Mouse (Mus musculus) cortical plate, adult 2 months (tissue): Measurements from ENCODE around the gene Scd4. TPM values are rescaled to one million over a fixed set of nuclear protein-coding genes. Genes with fewer than 3 reads are reported as not detected.
"Not testable (repeated sequence)": the region's sequence is repeated elsewhere in the genome, so short reads cannot be mapped to it uniquely, and the experiment has no call there.

ENCODE experiments used
- H3K27ac ChIP-seq: fragments of 200-500 bp; 2 replicates; pipeline ENCODE4 v1.5.1; 2012; ENCODE audit warnings: low read length, control low read depth, inconsistent platforms; ENCODE audit not compliant: insufficient read depth
- H3K4me1 ChIP-seq: fragments of 200-500 bp; 2 replicates; pipeline ENCODE4 v1.6.1; 2011; ENCODE audit warnings: low read length; ENCODE audit not compliant: control insufficient read depth, insufficient read depth
- H3K4me3 ChIP-seq: fragments of 200-500 bp; 2 replicates; pipeline ENCODE4 v1.5.1; 2011; ENCODE audit warnings: mild to moderate bottlenecking, low read length, control low read depth; ENCODE audit not compliant: insufficient read depth
- CTCF ChIP-seq: fragments of 200-500 bp; IDR thresholded peaks from 2 replicates; pipeline ENCODE4 v1.5.1; 2011; ENCODE audit warnings: mild to moderate bottlenecking, control low read depth, low read length; ENCODE audit not compliant: insufficient read depth; ENCODE audit errors: extremely low read depth
- POLR2A ChIP-seq: fragments of 200-500 bp; IDR thresholded peaks from 2 replicates; pipeline ENCODE4 v1.6.1; 2011; ENCODE audit warnings: mild to moderate bottlenecking, low read length, control low read depth; ENCODE audit not compliant: insufficient read depth; ENCODE audit errors: extremely low read depth
- polyA plus RNA-seq: library from polyadenylated mRNA; depleted of rRNA; stranded (reverse); fragments of >200 nt; gene quantifications from 2 replicates; pipeline ENCODE4 v1.2.3, GENCODE M21; 2012

Scd4 gene
- polyA plus RNA-seq, 1 experiment, result 0.33 TPM

DNA sequence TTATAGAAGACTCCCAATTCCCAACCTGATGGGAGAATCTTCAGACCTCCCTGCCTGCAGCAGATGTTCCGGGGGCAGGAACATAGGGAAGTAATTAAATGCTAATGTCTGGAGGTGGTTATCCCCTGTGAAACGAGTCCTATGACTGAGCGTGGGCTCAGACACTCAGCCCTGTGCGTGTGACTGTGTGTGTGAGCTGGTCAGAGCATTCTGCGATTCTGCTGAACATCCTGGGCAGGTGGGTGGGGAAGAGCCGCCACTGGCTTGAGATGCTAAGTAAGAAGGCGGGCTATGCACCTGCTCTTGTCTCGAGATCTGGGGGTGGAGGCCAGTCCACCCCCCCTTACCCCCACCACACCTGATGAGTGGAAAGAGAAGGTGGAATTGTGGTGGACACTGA lies 566 bp upstream of the Scd4 start:
- Histone ChIP-seq H3K4me1 (peaks cover 12% of the 10 kb centered on the region), H3K27ac (peak overlapping the region; percentile 36; the same call in 1 of the 2 replicates)
- TF ChIP-seq POLR2A (no peak), CTCF (no peak)

DNA sequence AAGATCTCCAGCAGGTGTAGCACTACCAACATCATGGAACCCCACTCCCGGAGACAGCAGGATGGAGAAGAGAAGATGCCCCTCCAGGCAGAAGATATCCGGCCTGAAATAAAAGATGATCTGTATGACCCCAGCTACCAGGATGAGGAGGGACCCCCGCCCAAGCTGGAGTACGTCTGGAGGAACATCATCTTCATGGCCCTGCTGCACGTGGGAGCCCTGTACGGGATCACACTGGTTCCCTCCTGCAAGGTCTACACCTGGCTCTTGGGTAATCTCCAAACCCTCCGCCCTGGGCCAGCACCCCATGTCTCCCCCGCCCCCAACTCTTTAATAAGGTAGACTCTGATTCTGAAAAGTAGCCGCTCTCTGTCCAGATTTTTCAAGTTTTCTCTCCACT lies 1.1 kb downstream of the Scd4 start:
- Histone ChIP-seq H3K4me1 (peaks cover 12% of the 10 kb centered on the region), H3K27ac (no peak overlapping the region), H3K4me3 (no peak overlapping the region)
- no peak for TF ChIP-seq CTCF
- no peak for TF ChIP-seq POLR2A

More for the DNA sequence above, 566 bp upstream of the Scd4 start:
- no peak overlapping the region for H3K4me3 ChIP-seq

DNA sequence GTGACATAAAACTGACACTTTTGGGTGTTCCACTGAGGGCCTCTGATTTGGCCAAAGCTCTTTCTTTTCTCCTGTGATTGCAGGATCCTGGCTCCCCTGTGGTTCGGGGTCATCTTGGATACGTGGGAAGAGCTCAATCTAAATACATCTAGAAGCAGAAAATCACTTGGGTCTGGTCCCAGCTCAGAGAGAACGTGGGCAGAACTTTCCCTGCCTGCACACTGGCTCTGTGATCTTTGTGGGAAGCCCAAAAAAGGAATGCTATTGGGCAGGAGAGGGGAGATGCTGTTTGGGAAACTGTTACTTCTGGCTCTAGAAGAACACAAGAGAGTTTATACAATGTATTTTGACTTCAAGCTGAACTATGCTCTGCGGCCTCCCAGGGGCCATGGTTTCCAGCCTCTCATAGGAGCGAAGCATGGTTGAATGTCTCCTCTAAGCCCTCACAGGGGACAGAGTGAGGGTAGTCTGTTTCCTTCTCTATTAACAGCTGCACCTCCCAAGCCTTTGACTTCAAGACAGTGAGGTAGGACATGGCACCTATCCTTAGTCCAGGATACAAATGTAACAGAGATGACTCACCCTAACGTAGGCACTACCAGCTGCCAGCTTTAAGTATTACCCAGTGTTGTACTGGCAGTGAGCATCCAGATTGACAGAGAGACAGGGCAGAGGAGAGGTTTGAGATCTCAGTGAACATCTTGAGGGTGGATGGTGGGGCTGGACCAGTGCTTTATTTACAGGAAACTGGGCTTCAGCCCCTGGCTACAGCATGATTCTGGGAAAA lies 3.2 kb downstream of the Scd4 start:
- H3K4me3 ChIP-seq, result no peak overlapping the region
- no peak for TF ChIP-seq POLR2A
- no peak for TF ChIP-seq CTCF
- peaks cover 12% of the 10 kb centered on the region for H3K4me1 ChIP-seq
- H3K27ac ChIP-seq, result no peak overlapping the region

DNA sequence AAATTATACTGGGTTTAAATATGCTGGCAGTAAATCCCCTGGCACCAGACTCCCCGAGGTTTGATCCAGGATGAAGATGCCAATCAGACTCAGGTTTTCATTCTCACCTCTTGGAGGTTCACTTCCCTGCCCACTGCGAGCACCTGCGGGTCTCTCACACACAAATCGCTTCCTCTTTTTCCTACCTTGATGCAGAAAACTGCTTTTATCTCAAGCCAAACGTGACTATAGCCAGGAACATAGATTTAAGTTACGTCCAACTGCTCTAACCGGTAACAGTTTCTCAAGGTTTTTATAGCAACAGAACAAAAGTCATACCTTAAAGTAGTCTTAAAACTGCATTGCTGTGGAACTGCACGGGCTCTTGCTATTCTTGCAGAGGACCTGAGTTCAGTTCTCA lies 16.8 kb downstream of the Scd4 start:
- no peak overlapping the region for H3K4me3 ChIP-seq
- no peak overlapping the region for H3K27ac ChIP-seq
- no peaks in the 10 kb centered on the region for H3K4me1 ChIP-seq
- TF ChIP-seq CTCF, result no peak
- no peak for TF ChIP-seq POLR2A

- Histone ChIP-seq H3K27ac (no peak overlapping the region), H3K4me1 (no peaks in the 10 kb centered on the region), H3K4me3 (no peak overlapping the region)
- TF ChIP-seq POLR2A, result no peak
- TF ChIP-seq CTCF, result no peak
Observed at GRCm38 (mm10) chr19:44351756-44352155, 18.9 kb downstream of the Scd4 start.

DNA sequence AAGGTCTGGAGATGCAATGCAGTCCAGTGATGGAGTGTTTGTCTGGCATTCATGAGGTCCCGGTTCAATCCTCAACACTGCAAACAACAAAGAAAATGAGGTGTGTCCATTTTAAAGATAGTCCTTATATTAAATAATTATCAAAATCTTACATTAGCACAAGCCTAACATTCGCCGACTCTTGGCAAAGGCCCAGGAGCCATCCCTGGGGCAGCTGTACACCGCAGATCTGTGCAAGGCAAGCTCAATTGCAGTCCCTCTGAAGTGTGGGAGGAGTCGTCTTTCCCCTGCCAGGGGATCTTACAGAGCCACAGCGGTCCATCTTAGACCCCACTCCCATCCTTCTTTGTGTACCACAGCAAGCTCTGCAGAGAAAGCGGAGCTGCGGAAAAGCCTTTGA lies 25.8 kb downstream of the Scd4 start:
- Histone ChIP-seq H3K4me1 (no peaks in the 10 kb centered on the region), H3K4me3 (no peak overlapping the region), H3K27ac (no peak overlapping the region)
- no peak for TF ChIP-seq CTCF
- TF ChIP-seq POLR2A, result no peak

DNA sequence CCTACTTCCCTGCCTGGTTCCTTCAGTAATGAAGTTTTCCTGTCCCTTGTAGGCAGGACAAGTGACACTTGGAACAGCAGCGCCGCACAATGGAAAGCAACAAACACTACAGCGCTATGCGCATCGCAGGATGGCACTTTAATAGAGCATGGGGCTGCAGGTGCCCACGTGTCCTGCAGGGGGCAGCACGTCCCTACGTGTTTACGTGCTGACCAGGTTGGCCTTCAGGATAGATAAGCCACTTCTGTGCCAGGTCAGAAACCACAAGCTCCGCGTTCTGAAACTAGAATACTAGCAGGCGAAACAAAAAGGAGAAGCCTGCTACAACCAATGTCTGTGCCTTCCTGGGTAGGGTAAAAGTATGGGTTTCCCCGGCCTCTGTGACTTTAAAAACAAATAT lies 30.6 kb downstream of the Scd4 start:
- TF ChIP-seq CTCF (peak; percentile 93), POLR2A (no peak)
- no peak overlapping the region for H3K4me3 ChIP-seq
- no peaks in the 10 kb centered on the region for H3K4me1 ChIP-seq

DNA sequence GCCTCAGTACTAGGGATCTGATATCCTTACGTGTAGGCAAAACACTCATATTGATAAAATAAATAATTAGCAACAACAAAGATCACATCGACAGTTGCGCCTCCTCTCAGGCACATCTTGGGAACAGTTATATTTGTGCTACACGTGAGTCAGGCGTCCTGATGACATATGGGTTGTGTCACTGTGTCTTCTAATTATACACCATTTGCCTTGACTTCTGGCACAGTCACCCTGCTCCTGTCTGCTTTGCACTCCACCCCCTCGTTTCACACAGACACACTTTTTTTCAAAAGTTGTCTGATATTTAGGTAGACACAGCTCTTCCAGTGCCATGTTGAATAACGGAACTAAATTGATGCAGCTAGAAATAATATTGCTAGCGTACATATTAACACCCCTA lies 31.1 kb downstream of the Scd4 start:
- TF ChIP-seq POLR2A (no peak), CTCF (no peak)
- Histone ChIP-seq H3K27ac (no peak overlapping the region), H3K4me1 (no peaks in the 10 kb centered on the region), H3K4me3 (no peak overlapping the region)

More for the DNA sequence above, 30.6 kb downstream of the Scd4 start:
- H3K27ac ChIP-seq, result no peak overlapping the region

GRCm38 (mm10) chr19:44365733-44366132 lies 32.8 kb downstream of the Scd4 start:
- no peak for TF ChIP-seq POLR2A
- no peak for TF ChIP-seq CTCF
- no peak overlapping the region for H3K4me3 ChIP-seq
- no peak overlapping the region for H3K27ac ChIP-seq
- H3K4me1 ChIP-seq, result no peaks in the 10 kb centered on the region

- H3K4me3 ChIP-seq, H3K27ac ChIP-seq, H3K4me1 ChIP-seq: not testable (repeated sequence)
Observed at GRCm38 (mm10) chr19:44367076-44367475, 34.2 kb downstream of the Scd4 start.
